In the genomic region with DNA sequence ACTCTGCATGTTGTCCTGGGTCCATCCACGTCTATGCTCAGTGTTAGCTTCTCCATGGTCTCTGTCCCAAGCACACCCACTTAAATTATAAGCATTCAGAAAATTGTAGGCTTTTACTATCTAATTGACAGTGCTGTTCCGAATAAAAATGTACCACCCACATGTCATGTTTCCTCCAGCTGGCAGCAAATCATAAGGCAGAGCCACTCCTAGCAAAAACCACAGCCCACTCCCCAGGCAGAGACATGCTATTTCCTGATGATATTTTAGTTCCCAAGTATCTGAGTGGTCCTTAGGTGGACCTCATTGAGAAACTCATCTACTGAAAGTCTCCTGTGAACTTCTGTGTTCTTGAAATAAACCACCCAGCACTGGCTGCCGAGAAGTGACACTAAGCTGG, we compare ENCODE assay signal across 25 mouse cellular contexts.
DNase-seq lines count a peak whose midpoint lies in the region; ATAC-seq and TF ChIP-seq lines count a peak whose summit lies in the region.
"Had no signal": no experiment of that assay in that cellular context is flagged by ENCODE, and none has a peak within 500 bp of the region (broad histone marks: within the 10 kb centered on the region; RNA-seq: fewer than 3 reads in every experiment).

No protein-coding gene starts in this region.

- no peaks in the 10 kb centered on the region for H3K27me3 ChIP-seq in embryonic facial prominence, embryonic 14.5 days (replicated peaks; ENCODE audit: control insufficient read depth, insufficient read depth, low read length)
- no peaks in the 10 kb centered on the region for H3K27me3 ChIP-seq in embryonic facial prominence, embryonic 10.5 days (replicated peaks; ENCODE audit: low read depth, poor library complexity, severe bottlenecking)
- no peaks in the 10 kb centered on the region for H3K27me3 ChIP-seq in limb, embryonic 10.5 days (ENCODE audit: low read depth, poor library complexity, severe bottlenecking)
- H3K27me3 ChIP-seq: CH12.LX; embryonic facial prominence, embryonic 13.5 days; forebrain, embryonic 13.5 days; forebrain, embryonic 15.5 days had no signal

- ATAC-seq in embryonic facial prominence, embryonic 14.5 days (ENCODE audit: low read depth): no peak
- ATAC-seq: activated CD4-positive, CD25-positive, alpha-beta regulatory T cell, adult 4 months; CD4-positive, CD25-positive, alpha-beta regulatory T cell, adult 4 months; forebrain, embryonic 13.5 days; forebrain, embryonic 15.5 days; Patski had no signal

- no peaks in the 10 kb centered on the region for H3K36me3 ChIP-seq in embryonic facial prominence, embryonic 14.5 days (ENCODE audit: control insufficient read depth, insufficient read depth, low read length)
- no peaks in the 10 kb centered on the region for H3K36me3 ChIP-seq in embryonic facial prominence, embryonic 10.5 days (replicated peaks)
- H3K36me3 ChIP-seq in limb, embryonic 10.5 days: no peaks in the 10 kb centered on the region
- H3K36me3 ChIP-seq: embryonic facial prominence, embryonic 13.5 days; forebrain, embryonic 15.5 days; G1E had no signal

- 43% methylated on average over 3 of the region's 3 CpGs for WGBS in embryonic facial prominence, embryonic 14.5 days
- WGBS in embryonic facial prominence, embryonic 10.5 days: 72% methylated on average over 3 of the region's 3 CpGs
- 84% methylated on average over 3 of the region's 3 CpGs for WGBS in limb, embryonic 10.5 days

- peak; percentile 39 for DNase-seq in embryonic facial prominence, embryonic 14.5 days (ENCODE audit: low spot score)
- no peak for DNase-seq in embryonic facial prominence, embryonic 10.5 days (ENCODE audit: low spot score)
- DNase-seq in layer of hippocampus, adult 2 months (ENCODE audit: low spot score in 2 of 2): peak; percentile 32 to 44
- DNase-seq in layer of hippocampus, adult 9-10 months (ENCODE audit: low spot score): no peak
- peak; percentile 13 to 29 for DNase-seq in layer of hippocampus, postnatal 36 days
- DNase-seq in layer of hippocampus, postnatal 10 days (ENCODE audit: low spot score in 2 of 2): no peak
- no peak for DNase-seq in limb, embryonic 10.5 days (ENCODE audit: low spot score)
- DNase-seq in lung, postnatal 14 days: no peak
- DNase-seq: adrenal gland, adult 8-10 months; adrenal gland, postnatal 14 days; adrenal gland, postnatal 36 days; B cell, adult 2 months; cerebellum, adult 11-12 months; cerebellum, adult 2 months; cerebellum, adult 9-10 months; cerebellum, postnatal 10 days; cerebellum, postnatal 25 days had no signal

- no peak overlapping the region for H3K9ac ChIP-seq in embryonic facial prominence, embryonic 14.5 days (ENCODE audit: low read depth, low read length)
- H3K9ac ChIP-seq: embryonic facial prominence, embryonic 13.5 days; forebrain, embryonic 13.5 days; forebrain, embryonic 15.5 days had no signal

- H3K4me1 ChIP-seq in embryonic facial prominence, embryonic 14.5 days (ENCODE audit: control insufficient read depth, insufficient read depth, low read length): peaks cover 6% of the 10 kb centered on the region; the same call in 1 of the 2 replicates
- H3K4me1 ChIP-seq in embryonic facial prominence, embryonic 10.5 days: no peaks in the 10 kb centered on the region
- 0 out of 2 replicates have a peak, but pooled peaks cover 5% of the 10 kb centered on the region for H3K4me1 ChIP-seq in limb, embryonic 10.5 days
- H3K4me1 ChIP-seq: forebrain, embryonic 13.5 days; forebrain, embryonic 15.5 days had no signal

- peaks cover 9% of the 10 kb centered on the region; the same call in 1 of the 2 replicates for H3K9me3 ChIP-seq in embryonic facial prominence, embryonic 14.5 days (ENCODE audit: control insufficient read depth, low read length)
- H3K9me3 ChIP-seq in embryonic facial prominence, embryonic 10.5 days: peaks cover 8% of the 10 kb centered on the region; the same call in 1 of the 2 replicates
- H3K9me3 ChIP-seq in limb, embryonic 10.5 days (replicated peaks): no peaks in the 10 kb centered on the region
- H3K9me3 ChIP-seq: G1E had no signal

- TF ChIP-seq CTCF in layer of hippocampus, adult 2 months (conservative IDR thresholded peaks at IDR 0.05): no peak

- 0 out of 2 replicates have a peak overlapping the region, but pooled peaks have one; percentile 15 for H3K27ac ChIP-seq in embryonic facial prominence, embryonic 14.5 days (replicated peaks; ENCODE audit: low read depth, low read length)
- no peak overlapping the region for H3K27ac ChIP-seq in embryonic facial prominence, embryonic 10.5 days (replicated peaks)
- no peak overlapping the region for H3K27ac ChIP-seq in layer of hippocampus, adult 2 months
- 0 out of 2 replicates have a peak overlapping the region, but pooled peaks have one; percentile 36 for H3K27ac ChIP-seq in limb, embryonic 10.5 days
- H3K27ac ChIP-seq: embryonic facial prominence, embryonic 13.5 days; forebrain, embryonic 13.5 days; forebrain, embryonic 15.5 days had no signal

- H3K4me2 ChIP-seq in embryonic facial prominence, embryonic 14.5 days (ENCODE audit: low read depth, low read length): no peak overlapping the region
- H3K4me2 ChIP-seq: embryonic facial prominence, embryonic 13.5 days; forebrain, embryonic 13.5 days; forebrain, embryonic 15.5 days had no signal

- no peak overlapping the region for H3K4me3 ChIP-seq in embryonic facial prominence, embryonic 14.5 days (ENCODE audit: low read depth, low read length)
- H3K4me3 ChIP-seq in embryonic facial prominence, embryonic 10.5 days: no peak overlapping the region
- no peak overlapping the region for H3K4me3 ChIP-seq in layer of hippocampus, adult 2 months
- no peak overlapping the region for H3K4me3 ChIP-seq in limb, embryonic 10.5 days
- H3K4me3 ChIP-seq: embryonic facial prominence, embryonic 13.5 days; forebrain, embryonic 13.5 days; forebrain, embryonic 15.5 days had no signal

Comparison
In these comparisons a context has a peak if more than half of its experiments do, and no peak if none do; other contexts are left out.
1. DNase-seq: peak in embryonic facial prominence, embryonic 14.5 days (single experiment), layer of hippocampus, adult 2 months (2 of 2) and layer of hippocampus, postnatal 36 days (2 of 2); none in embryonic facial prominence, embryonic 10.5 days (single experiment), layer of hippocampus, adult 9-10 months (single experiment), layer of hippocampus, postnatal 10 days (0 of 2), limb, embryonic 10.5 days (single experiment) and lung, postnatal 14 days (single experiment).
2. H3K27ac ChIP-seq: peak in embryonic facial prominence, embryonic 14.5 days (single experiment) and limb, embryonic 10.5 days (single experiment); none in embryonic facial prominence, embryonic 10.5 days (single experiment) and layer of hippocampus, adult 2 months (single experiment).